Mouse (Mus musculus) right cerebral cortex, postnatal 25 days (tissue): Measurements from ENCODE around the gene Nceh1.
"Not testable (repeated sequence)": the region's sequence is repeated elsewhere in the genome, so short reads cannot be mapped to it uniquely, and the experiment has no call there.

Experiments
- DNase-seq: peaks from one replicate; pipeline ENCODE4 v3.0.0; 2022

The Nceh1 gene

DNA sequence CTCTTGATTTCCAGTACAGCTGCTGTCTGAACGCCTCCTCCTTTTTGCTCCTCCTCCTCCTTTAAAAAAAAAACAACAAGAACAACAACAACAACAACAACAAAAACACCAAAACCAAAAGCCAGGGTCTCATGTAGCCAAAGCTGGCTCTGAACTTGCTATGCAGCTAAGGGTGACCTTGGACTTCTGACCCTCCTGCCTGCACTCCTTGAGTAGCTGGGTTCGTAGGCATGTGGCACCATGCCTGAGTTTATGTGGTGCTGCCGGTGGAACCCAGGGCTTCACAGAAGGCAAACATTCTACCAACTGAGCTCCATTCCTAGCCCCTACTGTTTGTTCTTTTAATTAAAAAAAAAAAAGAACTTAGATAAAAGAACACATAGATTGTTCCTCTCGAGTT lies 50.6 kb downstream of the Nceh1 start:
- DNase-seq = no peak

DNA sequence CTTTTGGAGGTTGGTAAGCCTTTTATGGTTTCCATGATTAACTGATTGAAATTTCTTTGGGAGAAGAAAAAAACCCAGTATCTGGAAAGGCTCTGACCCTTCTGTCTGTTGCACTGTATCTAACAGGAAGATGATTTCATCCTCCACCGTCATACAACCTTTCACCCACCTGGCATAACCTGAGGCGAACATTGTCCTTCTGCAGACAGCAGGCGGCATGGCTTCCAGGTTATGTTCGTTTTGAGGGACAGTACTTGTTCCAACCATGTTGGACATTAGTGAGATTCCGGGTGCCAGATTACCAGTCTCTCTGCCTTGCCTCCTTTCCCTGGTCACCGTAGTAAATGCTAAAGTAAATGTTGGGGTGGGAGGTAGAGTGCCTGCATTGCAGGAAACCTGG lies 51.1 kb downstream of the Nceh1 start:
- no peak for DNase-seq

DNA sequence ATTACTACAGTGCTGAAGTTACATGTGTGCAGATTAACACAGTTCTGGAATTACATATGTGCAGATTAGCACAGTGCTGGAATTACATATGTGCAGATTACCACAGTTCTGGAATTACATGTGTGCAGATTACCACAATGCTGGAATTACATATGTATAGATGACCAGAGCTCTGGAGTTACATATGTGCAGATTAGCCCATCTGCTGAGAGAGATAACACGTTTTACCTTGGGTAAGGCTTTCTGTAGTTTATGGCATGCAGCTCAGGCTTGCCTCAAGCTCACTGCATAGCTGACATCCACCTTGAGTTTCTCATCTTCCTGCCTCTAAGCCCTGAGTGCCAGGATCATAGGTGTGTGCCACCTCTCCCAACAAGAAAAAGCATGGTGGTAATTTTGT lies 52.2 kb downstream of the Nceh1 start:
- no peak for DNase-seq

DNA sequence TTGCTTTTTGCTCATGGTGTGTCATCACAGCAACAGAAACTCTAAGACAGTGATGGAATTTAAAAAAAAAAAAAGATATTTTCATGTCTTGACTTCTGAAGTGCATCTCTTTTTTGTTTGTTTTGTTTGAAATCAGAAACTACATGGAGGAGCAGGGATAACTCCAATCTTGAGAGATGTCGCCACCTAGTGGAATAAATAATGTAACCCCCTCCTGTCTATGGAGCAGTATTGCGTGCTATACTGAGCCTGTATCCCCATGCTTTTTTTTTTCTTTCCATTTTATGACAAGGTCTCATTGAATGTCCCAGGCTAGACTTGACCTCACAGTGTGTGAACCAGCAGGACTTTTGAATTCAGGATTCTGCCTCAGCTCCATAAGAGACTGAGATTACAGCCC lies 54.5 kb downstream of the Nceh1 start:
- no peak for DNase-seq

DNA sequence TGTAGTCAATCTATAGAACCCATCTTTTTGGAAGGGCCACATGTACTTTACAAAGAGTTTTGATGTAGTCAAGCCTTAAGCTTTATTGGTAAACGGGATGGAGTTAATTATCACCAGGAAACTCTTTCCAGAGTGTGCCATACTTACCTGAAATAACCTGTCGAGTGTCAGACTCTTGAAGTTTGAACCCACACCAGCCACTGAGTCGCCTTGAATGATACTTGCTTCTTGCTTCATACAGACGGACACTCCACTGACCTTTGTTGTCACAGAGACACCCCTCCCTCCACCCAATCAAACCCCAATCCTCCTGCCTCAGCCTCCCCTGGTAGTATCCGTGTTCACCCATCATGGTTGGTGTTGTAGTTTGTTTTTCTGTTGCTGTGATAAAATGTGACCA lies 55.8 kb downstream of the Nceh1 start:
- DNase-seq = no peak

DNA sequence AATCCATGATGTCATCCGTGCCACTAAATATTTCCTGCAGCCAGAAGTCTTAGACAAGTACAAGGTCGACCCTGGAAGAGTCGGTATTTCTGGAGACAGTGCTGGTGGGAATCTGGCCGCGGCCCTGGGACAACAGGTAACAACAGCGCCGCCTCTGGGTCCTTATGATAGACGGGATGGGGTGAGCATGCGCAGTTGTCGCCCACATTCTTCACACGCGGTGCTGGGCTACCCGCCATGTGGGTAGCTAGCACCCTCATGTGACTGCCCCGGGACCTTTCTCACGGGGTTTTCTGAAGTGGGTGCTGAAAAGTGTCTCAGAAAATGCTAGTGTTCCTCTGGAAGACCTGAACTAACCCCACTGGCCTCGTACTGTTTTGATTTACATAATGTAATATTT lies 56.8 kb downstream of the Nceh1 start:
- DNase-seq = no peak

DNA sequence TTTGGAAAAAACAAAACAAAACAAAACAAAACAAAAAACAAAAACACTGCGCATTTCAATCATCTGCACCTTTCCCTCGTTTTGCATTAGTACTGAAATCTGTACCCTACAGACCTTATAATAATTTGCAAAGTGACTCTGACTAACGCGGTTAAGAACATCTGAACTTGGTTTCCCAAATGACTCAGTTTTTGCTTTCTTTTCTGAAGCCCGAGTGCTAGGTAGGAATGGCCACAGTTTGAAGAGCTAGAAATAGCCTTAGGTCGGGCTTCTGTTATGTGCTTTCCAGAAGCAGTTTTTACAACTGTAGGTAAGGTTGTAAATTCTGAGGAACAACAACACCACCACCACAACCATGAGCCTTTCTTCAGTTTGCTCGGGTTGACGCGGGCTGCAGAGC lies 59.1 kb downstream of the Nceh1 start:
- DNase-seq = no peak

DNA sequence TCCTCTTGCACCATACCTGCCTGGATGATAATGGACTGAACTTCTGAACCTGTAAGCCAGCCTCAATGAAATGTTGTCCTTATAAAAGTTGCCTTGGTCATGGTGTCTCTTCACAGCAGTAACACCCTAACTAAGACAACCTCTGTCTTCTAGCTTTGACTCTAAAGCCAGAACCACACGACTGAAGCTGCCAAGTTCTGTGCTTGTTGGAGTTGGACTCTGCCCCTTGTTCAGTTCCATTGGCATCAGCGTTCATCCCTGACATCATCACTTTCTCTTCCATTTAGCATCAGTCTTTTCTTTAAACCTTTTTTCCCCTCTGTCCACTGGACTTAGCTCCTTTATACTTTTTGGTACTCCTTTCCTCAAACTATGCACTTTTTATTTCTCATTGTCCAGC lies 63.4 kb downstream of the Nceh1 start:
- no peak for DNase-seq

DNA sequence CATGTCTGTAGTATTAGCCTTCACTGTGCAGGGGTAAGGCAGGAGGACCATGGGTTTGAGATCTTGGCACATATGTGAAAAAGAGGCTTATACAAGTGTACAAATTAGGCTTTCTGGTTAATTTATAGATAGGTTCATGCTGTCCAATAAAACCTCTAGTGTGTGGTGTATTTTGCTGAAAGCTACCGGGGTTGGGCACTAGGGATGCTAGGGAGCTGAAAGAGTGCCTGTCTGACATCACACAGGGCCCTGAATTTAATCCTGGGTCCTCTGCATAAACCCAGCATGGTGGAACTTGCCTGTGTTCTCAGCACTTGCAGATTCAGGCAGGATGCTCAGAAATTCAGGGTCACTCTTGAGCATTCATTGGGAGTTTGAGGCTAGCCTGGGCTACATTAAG lies 65.0 kb downstream of the Nceh1 start:
- no peak for DNase-seq

DNA sequence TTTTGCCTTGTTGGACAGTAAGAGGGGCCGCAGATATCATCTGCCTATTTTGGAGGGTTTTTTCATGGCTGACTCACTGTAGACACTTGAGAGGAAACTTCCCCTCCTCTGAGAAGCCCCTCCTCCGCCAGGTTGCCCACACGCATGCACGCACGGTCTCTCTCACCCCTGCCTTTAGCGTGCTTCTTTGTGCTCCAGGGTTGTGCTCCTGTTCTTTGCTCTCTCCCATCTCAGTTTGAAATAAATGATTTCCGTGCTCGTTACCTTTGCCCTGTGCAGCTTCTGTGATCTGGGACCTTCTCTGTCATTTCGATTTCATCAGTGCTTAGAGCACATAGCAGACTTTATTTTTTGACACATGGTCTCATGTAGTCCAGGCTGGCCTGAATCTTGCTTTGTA lies 66.3 kb downstream of the Nceh1 start:
- DNase-seq = no peak

DNA sequence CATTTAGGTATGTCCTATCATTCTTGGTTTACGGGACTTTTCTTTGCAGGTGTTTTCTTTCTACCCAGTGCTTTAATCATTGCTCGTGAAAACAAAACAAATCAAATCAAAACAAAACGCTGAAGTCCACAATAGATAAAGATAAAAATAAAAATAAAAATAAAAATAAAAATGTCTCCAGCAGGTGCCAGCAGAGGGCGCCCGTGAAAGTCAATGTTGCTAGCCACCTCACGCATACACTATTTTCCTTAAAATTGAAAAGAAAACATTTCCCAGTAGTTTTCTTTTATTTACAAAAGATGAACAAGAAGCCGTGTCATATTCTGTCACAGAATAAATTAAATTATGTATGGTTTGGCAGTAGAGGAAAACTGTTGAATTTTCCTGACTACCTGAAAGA lies 68.2 kb downstream of the Nceh1 start:
- DNase-seq = no peak

DNA sequence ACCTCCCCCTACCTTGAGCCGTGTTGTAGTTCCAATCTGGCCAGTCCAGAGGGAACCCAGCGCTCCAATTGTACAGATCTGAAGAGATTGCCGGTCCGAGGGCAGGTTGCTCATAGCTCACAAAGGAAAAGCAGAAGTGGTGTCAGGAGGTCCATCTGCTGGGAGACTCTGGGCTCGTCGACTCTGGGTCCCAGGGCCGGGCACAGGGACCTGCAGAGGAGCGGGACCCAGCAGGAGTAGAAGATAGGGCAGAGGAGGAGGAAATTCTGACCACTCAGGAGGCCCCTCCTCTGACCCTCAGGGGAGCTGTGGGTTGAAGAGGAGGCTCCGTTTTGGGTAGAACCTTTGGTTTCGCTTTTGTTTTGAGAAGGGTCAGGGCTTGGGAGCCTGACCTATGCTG lies 75.7 kb downstream of the Nceh1 start:
- no peak for DNase-seq

DNA sequence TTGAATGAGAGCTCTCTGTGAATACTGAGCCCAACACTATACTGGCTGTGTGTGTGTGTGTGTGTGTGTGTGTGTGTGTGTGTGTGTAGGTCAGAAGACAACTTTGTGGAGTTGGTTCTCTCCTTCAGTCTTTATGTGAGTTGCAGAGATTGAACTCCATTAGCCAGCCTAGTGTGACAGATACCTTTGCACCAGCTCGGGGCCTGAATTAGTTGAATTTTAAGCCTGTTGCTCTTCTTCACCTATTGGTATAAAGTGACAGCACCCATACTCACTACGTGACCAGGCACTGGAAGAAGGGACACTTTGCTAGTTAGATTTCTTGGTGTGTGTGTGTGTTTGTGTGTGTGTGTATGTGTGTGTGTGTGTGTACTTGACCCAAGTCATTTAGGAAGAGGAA lies 77.6 kb downstream of the Nceh1 start:
- DNase-seq = no peak

DNA sequence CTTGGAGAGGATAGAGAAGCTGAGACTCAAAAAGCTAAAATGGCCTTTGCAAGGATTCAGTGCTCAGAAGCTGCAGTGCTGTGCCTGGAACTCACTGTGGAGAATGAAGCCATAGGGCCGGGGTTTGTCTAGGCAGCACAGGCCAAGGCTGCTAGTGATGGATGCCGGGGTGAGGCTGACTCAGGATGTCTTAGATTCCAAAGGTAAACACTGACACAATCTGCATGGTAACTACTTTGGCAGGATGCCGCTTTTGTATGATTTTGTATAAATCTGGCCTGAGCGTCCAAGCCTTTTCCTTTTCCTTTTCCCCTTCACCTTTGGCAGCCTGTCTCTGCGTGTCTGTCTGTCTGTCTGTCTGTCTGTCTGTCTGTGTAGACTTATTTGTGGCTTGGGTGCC lies 84.6 kb downstream of the Nceh1 start:
- no peak for DNase-seq

DNA sequence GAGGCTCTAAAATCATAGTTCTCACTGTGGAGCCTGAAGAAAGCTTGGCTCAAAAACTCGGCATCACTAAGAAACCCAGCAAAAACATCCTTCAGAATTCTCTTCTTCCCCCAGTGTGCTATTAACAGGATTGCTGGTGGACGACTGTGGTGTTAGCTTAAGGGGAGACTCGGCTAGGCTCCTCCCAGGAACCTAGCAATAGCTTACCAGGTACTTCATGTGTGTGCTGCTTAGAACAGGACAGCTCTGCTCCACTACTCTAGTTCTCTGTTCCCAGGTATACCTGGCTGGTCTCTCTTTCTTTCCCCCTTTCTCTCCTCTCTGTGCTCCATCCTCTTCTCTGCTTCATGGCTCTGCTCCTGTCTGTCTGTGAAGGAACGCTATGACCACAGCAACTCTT lies 85.1 kb downstream of the Nceh1 start:
- DNase-seq = no peak

DNA sequence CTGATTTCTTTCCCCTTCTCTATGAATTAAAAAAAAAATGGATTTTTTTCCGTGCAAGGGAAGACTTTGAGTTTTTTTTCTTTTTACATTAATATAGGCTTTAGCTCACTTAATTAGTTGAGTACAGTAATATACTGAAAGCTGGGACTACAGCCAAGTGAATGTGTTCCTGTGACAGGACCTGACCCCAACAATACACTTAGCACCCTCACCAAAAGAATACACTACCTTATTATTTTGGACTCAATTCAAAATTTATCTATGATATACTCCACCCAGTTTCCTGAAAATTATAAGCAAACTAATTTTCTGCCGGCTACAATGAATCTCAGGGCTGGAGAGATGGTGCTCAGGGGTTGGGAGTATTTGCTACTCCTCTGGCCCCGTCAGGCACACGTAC lies 86.4 kb downstream of the Nceh1 start:
- DNase-seq = no peak

DNA sequence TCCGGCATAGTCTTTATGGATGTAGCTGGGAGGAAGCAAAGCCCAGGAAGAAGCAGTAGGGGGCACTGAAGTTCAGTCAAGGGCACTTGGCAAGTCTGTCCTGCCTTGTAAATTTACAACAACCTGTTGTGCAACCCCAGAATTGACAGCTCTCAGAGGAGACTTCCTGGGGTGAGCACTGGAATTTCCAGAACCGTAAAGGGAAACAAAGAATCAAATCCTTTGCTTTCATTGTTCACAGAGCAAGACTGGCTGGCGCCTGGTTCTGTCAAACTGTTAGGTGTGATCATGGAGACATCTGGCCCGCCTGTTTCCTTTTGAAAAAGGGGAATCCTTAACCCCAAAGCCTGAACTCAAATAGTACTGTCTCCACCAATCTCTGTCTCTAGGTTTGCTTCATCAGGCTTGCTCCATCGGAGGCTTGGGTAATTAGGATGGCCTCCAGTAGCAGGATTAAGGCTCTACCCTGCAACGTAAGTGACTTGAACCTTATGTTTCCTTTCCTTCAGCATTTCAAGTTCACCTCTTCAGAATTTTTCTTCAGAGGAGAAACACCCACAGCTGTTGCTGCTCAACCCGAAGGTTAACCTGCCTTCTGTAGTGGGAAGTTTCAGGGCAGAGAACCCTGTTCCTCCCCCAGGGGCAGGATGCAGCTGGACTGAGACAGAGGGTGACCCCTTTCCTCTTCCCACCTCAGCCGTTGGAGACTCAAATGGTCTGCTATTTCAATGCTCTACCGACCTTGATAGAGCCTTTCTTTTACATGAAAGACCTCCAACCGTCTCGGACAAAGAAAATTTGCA lies 87.6 kb downstream of the Nceh1 start:
- no peak for DNase-seq

DNA sequence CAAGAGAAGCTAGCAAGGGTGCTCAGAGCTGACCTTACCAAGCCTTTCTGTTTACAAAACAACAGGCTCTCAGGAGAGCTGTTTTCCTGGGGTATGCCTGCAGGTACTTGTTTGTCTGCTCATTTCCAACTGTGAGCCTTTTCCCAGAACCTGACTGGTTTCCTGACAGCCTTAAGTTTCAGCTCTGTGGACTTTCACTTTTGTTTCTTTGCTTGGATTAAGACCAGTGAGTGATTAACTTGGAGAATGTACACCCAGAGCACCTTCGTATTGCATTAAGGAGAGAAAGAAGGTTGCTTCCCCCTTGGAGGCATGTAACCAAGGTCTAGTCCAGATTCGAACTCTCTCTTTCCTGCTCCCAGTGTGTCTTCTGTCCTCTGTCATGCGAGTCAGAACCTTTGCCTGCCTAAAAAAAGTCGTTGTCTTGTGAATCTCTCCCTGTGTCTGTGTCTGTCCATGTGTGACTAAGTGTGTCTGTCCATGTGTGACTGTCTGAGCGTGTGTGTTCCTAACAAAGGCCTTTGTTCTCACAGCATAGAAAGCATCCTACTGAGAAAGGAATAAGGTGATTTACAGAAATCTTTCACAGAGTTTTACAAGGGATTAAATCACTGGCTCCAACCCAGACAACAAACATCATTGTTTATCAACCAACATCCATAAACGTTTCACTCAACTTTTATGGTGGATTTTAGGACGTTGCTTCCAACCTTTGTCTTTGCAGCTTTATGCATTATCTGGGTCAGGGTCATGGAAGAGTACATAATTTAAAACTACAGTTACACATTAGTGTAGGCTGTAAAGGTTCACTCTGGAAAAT lies 90.4 kb downstream of the Nceh1 start:
- DNase-seq = no peak

DNA sequence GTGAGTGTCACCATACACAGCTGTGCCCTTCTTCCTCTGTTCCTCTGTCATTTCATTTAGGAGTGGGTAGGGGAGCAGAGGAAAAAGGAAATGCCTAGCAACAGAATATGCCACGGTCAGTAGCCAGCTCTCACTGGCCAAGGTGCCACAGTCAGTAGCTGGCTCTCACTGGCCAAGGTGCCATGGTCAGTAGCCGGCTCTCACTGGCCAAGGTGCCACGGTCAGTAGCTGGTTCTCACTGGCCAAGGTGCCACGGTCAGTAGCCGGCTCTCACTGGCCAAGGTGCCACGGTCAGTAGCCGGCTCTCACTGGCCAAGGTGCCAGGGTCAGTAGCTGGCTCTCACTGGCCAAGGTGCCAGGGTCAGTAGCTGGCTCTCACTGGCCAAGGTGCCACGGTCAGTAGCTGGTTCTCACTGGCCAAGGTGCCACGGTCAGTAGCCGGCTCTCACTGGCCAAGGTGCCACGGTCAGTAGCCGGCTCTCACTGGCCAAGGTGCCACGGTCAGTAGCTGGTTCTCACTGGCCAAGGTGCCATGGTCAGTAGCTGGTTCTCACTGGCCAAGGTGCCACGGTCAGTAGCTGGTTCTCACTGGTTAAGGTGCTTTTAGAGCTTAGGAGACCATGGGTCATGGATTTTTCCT lies 96.6 kb downstream of the Nceh1 start:
- not testable (repeated sequence) for DNase-seq

DNA sequence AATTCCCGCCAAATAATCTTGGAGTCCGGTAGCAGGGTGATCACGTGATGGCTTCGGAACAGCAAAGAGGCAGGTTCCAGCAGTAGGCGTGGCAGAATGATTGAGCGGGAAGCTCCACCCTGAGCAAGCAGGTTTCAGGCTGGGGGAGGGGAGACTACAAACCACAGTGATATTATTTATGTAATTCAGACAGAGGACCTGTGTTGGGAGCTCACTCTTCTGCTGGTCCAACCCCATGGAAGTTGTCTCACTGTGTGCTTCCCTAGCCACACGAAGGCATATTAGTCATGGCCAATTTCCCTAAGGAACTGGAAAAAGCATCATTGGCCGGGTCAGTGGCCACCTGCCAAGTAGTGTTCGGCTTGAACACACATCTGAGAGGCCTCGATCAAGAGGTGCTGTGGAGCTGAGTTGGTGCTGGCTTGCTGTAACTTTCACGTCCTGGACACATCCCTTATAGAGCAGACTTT lies 97.5 kb downstream of the Nceh1 start:
- DNase-seq = no peak

DNA sequence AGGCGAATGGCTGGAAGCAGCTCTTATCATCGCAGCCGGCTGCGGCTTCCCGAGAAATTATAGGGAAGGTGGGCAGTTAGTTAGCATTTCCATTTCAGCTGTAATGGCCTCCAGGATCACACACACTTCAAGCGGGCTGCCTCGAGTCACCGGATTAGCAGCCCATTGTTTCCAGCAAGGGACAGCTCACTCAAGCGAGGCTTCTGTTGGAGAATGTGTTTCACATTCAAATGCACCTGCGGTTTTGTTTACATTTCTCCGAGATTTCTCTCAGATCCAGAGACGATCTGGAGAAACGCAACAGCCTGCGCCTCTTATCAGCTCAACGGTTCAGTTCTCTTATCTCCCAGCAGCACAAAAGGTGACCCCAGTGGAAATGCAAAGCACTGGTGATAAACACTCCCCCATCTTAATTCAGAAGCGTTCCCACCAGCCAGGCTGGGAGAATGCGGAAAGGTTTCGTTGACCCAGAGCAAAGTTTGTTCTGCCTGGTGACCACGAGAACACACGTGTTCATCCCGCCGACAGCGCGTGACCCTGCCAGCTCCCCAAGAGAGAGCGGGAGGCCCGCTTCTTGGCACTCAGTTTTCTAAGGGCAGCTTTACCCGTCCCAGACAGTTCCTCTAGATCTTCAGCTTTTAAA lies 100.4 kb downstream of the Nceh1 start:
- DNase-seq = no peak

DNA sequence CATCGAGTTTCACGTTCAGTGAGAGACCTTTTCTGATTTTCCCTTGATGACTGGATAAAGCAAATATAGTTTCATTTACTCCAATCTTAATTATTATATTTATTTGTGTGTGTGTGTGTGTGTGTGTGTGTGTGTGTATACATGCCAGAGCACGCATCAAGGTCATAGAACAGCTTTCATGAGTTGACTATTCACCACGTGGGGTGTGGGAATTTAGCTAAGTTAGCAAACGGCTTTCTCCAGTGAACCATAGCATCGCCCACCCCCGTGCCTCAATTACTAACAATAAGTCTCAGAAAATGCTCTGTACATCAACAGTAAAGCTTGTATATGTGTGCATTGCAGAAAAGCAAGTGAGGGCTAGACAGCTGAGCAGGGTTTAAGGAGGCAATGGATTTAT lies 101.0 kb downstream of the Nceh1 start:
- DNase-seq = no peak

DNA sequence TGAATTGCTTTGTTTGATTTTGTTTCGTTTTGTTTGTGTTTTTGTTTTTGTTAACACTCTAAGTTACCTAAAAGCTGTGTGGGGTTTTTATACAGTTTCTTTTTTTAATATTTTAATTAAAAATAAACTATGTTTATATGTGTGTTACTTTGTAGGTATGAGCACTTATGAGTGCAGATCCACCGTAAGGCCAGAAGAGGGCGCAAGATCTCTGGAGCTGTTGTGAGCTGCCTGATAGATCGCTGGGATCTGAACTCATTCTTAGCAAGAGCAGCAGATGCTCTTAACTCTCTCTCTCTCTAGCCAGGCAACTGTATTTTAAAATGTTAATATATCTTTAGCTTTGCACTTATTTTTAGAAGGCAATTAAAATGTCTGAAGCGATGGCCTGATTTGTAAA lies 101.5 kb downstream of the Nceh1 start:
- no peak for DNase-seq
